9 mouse cellular contexts compared by ENCODE assay signal in the genomic region with DNA sequence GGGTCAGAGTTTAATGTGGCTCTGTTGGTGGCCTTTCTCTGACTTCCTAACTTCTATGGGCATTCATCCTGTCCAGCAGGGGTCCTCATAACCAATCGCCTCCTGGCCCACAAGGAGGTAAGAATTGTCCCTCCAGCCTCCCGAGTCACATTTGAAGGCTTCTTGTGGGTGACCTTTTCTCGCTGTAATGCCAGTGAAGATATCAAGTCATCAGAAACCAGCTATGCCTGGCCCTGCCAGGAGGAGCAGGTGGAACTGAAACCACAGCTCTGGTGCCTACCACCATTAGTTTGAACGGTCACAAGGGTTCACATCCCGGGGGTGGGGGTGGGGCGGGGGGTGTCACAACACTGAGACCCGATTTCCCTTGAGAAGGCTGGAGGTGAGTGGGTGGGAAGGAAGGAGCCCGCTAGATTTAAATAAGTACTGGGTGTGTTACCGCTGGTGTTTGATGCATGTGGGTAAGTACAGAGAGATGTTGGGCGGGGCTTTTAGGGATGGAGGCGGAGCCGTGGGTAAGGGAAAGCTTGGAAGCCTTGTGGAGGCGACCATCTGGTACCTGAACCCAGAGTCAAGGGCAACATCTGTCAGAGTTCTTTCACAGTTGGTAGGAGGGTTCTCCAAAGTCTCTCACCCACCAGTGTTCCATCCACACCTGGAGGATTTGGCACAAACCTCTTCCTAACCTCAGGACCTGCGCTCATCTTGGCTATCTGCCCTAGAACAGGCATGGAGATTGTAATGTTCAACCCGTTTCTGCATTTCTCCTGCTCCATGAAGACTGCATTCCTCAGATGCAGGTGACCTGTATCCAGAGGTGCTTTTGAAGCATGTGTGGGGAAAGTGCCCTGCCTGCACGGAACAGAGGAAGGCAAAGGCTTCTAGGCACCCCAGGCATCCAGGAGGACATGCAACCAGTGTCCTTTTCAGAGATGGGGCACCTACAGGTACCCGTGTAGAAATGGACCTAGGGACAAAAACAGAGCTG.
DNase-seq lines count a peak whose midpoint lies in the region; ATAC-seq lines count a peak whose summit lies in the region.
"Had no signal": no experiment of that assay in that cellular context is flagged by ENCODE, and none has a peak within 500 bp of the region (broad histone marks: within the 10 kb centered on the region; RNA-seq: fewer than 3 reads in every experiment).

No protein-coding gene starts in this region.

- H3K36me3 ChIP-seq in liver, embryonic 15.5 days (replicated peaks), result no peaks in the 10 kb centered on the region
- no peaks in the 10 kb centered on the region for H3K36me3 ChIP-seq in forebrain, embryonic 12.5 days (replicated peaks)

- H3K27ac ChIP-seq in liver, embryonic 15.5 days (replicated peaks), result no peak overlapping the region
- H3K27ac ChIP-seq in forebrain, embryonic 12.5 days, result no peak overlapping the region

- peaks cover 14% of the 10 kb centered on the region for H3K27me3 ChIP-seq in liver, embryonic 15.5 days
- peaks cover 14% of the 10 kb centered on the region; the same call in 1 of the 2 replicates for H3K27me3 ChIP-seq in forebrain, embryonic 12.5 days

- peak overlapping the region; percentile 9; the same call in 1 of the 2 replicates for H3K9ac ChIP-seq in liver, embryonic 15.5 days
- H3K9ac ChIP-seq in forebrain, embryonic 12.5 days, result no peak overlapping the region

- peak; percentile 20 for DNase-seq in embryo, embryonic 10 days (ENCODE audit: low spot score)
- no peak for DNase-seq in embryo, embryonic 11 days
- peak; percentile 33 for DNase-seq in spleen, adult 12 weeks (ENCODE audit: low spot score)
- no peak for DNase-seq in spleen, postnatal 14 days (ENCODE audit: low spot score in 2 of 2)
- peak; percentile 57 to 66 for DNase-seq in thymus, postnatal 36 days
- no peak for DNase-seq in urinary bladder, postnatal 10 days (ENCODE audit: low spot score)

- no peaks in the 10 kb centered on the region for H3K9me3 ChIP-seq in liver, embryonic 15.5 days (replicated peaks)
- H3K9me3 ChIP-seq in forebrain, embryonic 12.5 days, result no peaks in the 10 kb centered on the region

- peaks cover 53% of the 10 kb centered on the region for H3K4me1 ChIP-seq in liver, embryonic 15.5 days (replicated peaks)
- H3K4me1 ChIP-seq in forebrain, embryonic 12.5 days, result no peaks in the 10 kb centered on the region

- 38% methylated on average over 17 of the region's 17 CpGs for WGBS in liver, embryonic 15.5 days (ENCODE audit: insufficient replicate concordance)
- 70% methylated on average over 17 of the region's 17 CpGs for WGBS in forebrain, embryonic 12.5 days

- H3K4me3 ChIP-seq in liver, embryonic 15.5 days (replicated peaks), result peak overlapping the region; percentile 26; the same call in 1 of the 2 replicates
- H3K4me3 ChIP-seq in forebrain, embryonic 12.5 days (replicated peaks), result no peak overlapping the region
- H3K4me3 ChIP-seq: myocyte had no signal

- no peak for ATAC-seq in liver, embryonic 15.5 days (ENCODE audit: insufficient read depth)
- ATAC-seq in forebrain, embryonic 12.5 days (ENCODE audit: low FRiP score), result no peak

- H3K4me2 ChIP-seq in liver, embryonic 15.5 days, result peak overlapping the region; percentile 60
- H3K4me2 ChIP-seq in forebrain, embryonic 12.5 days, result no peak overlapping the region

Comparison
In these comparisons a context has a peak if more than half of its experiments do, and no peak if none do; other contexts are left out.
1. DNase-seq: peak in embryo, embryonic 10 days (single experiment), spleen, adult 12 weeks (single experiment) and thymus, postnatal 36 days (2 of 2); none in embryo, embryonic 11 days (single experiment), spleen, postnatal 14 days (0 of 2) and urinary bladder, postnatal 10 days (single experiment).